Mouse (Mus musculus) stomach, postnatal 0 days (tissue): ENCODE results near the gene Ndufb4. TPM values are rescaled to one million over a fixed set of nuclear protein-coding genes. Genes with fewer than 3 reads are reported as not detected.

Source experiments
- ATAC-seq: fragments of 200-750 bp; cut with Nextera tagmentation; 2 replicates; pipeline ENCODE4 v1.8.0; 2017; ENCODE audit not compliant: low FRiP score, low TSS enrichment
- DNase-seq: peaks from one replicate; pipeline ENCODE4 v3.0.0-alpha.2; 2016; ENCODE audit warnings: low spot score
- H3K27ac ChIP-seq: fragments of 300-500 bp; sonication (generic); replicated peaks from 2 replicates; pipeline ENCODE4 v1.5.1; 2014; ENCODE audit warnings: mild to moderate bottlenecking, control low read depth
- H3K27me3 ChIP-seq: fragments of 300-500 bp; sonication (generic); 2 replicates; pipeline ENCODE4 v1.6.1; 2014; ENCODE audit warnings: low read length; ENCODE audit not compliant: control insufficient read depth, insufficient read depth
- H3K36me3 ChIP-seq: fragments of 300-500 bp; sonication (generic); 2 replicates; pipeline ENCODE4 v1.6.1; 2014; ENCODE audit warnings: low read length, mixed read lengths; ENCODE audit not compliant: control insufficient read depth, insufficient read depth
- H3K4me1 ChIP-seq: fragments of 300-500 bp; sonication (generic); replicated peaks from 2 replicates; pipeline ENCODE4 v1.6.1; 2014; ENCODE audit warnings: antibody characterized with exemption; ENCODE audit not compliant: control insufficient read depth, insufficient read depth
- H3K4me2 ChIP-seq: fragments of 300-500 bp; sonication (generic); replicated peaks from 2 replicates; pipeline ENCODE4 v1.6.1; 2014; ENCODE audit warnings: low read depth, mild to moderate bottlenecking, control low read depth, moderate library complexity
- H3K4me3 ChIP-seq: fragments of 300-500 bp; sonication (generic); 2 replicates; pipeline ENCODE4 v1.5.1; 2014; ENCODE audit warnings: low read depth, low read length, control low read depth
- H3K9ac ChIP-seq: fragments of 300-500 bp; sonication (generic); 2 replicates; pipeline ENCODE4 v1.6.1; 2014; ENCODE audit warnings: mild to moderate bottlenecking, low read length, control low read depth, mixed read lengths
- H3K9me3 ChIP-seq: fragments of 300-500 bp; sonication (generic); 2 replicates; pipeline ENCODE4 v1.6.1; 2016; ENCODE audit warnings: low read length; ENCODE audit not compliant: control insufficient read depth
- CTCF ChIP-seq: IDR thresholded peaks from 2 replicates; pipeline ENCODE4 v1.5.1; 2016; ENCODE audit warnings: antibody characterized with exemption, low read depth, mild to moderate bottlenecking, moderate library complexity
- EP300 ChIP-seq: optimal IDR thresholded peaks from 2 replicates; pipeline ENCODE3; 2016; ENCODE audit warnings: antibody characterized with exemption
- WGBS: fragments of 180-500 bp; shearing (Covaris S2); extraction: QIAGEN DNeasy Blood & Tissue Kit; methylation state at CpG from one replicate; pipeline ENCODE4 v1.1.7; 2014; 5-methylcytosine and 5-hydroxymethylcytosine counted together
- polyA plus RNA-seq: library from polyadenylated mRNA; unstranded; fragments of >200 nt; fragmentation: Nextera tagmentation; extraction: Ambion mirVana; gene quantifications from 2 replicates; pipeline ENCODE4 v1.2.1, GENCODE M21; 2015

Ndufb4 gene
- polyA plus RNA-seq, 1 experiment from 2014 or later, result 119 TPM

GRCm38 (mm10) chr16:37616104-37616503 lies 38.1 kb downstream of the Ndufb4 start:
- Histone ChIP-seq H3K9ac (no peak overlapping the region), H3K4me2 (no peak overlapping the region), H3K4me3 (no peak overlapping the region), H3K27me3 (no peaks in the 10 kb centered on the region), H3K36me3 (no peaks in the 10 kb centered on the region), H3K27ac (no peak overlapping the region), H3K9me3 (no peaks in the 10 kb centered on the region), H3K4me1 (no peaks in the 10 kb centered on the region)
- ATAC-seq, result no peak
- 59% methylated on average over 8 of the region's 8 CpGs for WGBS
- TF ChIP-seq CTCF (no peak), EP300 (no peak)
- no peak for DNase-seq

DNA sequence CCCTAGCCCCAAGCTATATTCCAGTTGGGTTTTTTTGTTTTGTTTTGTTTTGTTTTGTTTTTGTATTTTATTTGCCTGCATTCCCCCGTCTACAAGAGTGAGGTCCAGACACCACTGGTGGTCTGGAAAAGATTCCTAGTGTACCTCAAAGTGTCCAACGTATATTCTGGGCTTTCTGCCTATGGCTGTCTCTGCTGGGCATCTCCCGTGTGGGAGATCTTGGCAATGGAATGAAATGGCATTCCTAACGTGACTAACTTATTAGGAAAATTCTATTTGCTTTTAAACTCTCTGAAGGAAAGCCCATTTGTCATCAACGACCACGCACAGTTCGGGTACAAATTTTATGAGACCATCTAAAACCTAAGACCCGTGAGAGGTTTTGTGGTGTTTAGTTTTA lies 38.8 kb downstream of the Ndufb4 start:
- WGBS, result 44% methylated on average over 8 of the region's 8 CpGs
- Histone ChIP-seq H3K27ac (no peak overlapping the region), H3K9me3 (no peaks in the 10 kb centered on the region), H3K4me3 (no peak overlapping the region), H3K27me3 (no peaks in the 10 kb centered on the region), H3K9ac (no peak overlapping the region), H3K4me2 (no peak overlapping the region), H3K4me1 (no peaks in the 10 kb centered on the region), H3K36me3 (no peaks in the 10 kb centered on the region)
- ATAC-seq (no peak), DNase-seq (no peak)
- TF ChIP-seq EP300 (no peak), CTCF (no peak)

GRCm38 (mm10) chr16:37614540-37614939 lies 39.7 kb downstream of the Ndufb4 start:
- H3K27ac ChIP-seq, result no peak overlapping the region
- H3K9ac ChIP-seq, result no peak overlapping the region
- H3K4me3 ChIP-seq, result no peak overlapping the region
- 89% methylated on average over 9 of the region's 9 CpGs for WGBS
- ATAC-seq, result no peak
- no peaks in the 10 kb centered on the region for H3K4me1 ChIP-seq
- H3K36me3 ChIP-seq, result no peaks in the 10 kb centered on the region
- H3K27me3 ChIP-seq, result no peaks in the 10 kb centered on the region
- H3K4me2 ChIP-seq, result no peak overlapping the region
- no peak for DNase-seq
- no peak for TF ChIP-seq CTCF
- TF ChIP-seq EP300, result no peak
- H3K9me3 ChIP-seq, result no peaks in the 10 kb centered on the region

DNA sequence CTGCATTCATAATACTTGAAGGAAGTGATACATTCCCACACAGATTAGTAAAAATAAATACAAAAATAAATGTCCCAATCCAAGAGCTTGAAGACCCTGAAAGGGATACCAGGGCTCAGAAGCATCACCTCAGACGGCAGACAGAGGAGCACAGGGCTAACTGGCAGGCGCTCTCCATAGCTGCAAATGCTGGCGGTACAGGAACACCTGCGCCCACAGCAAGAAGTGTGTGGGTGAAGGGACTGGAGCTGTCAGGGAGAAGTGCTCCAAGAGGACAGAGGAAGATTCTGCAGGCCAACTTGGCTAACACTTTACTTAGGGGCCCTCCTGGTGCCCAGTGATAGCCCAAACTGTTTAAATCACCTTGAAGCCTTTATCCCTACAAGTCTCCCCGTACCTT lies 42.2 kb downstream of the Ndufb4 start:
- no peaks in the 10 kb centered on the region for H3K4me1 ChIP-seq
- no peaks in the 10 kb centered on the region for H3K9me3 ChIP-seq
- no peaks in the 10 kb centered on the region for H3K36me3 ChIP-seq
- DNase-seq (no peak), ATAC-seq (no peak)
- no peak overlapping the region for H3K27ac ChIP-seq
- H3K9ac ChIP-seq, result no peak overlapping the region
- no peak overlapping the region for H3K4me2 ChIP-seq
- WGBS, result 95% methylated on average over 5 of the region's 5 CpGs
- H3K27me3 ChIP-seq, result no peaks in the 10 kb centered on the region
- no peak for TF ChIP-seq CTCF
- TF ChIP-seq EP300, result no peak
- H3K4me3 ChIP-seq, result no peak overlapping the region

- H3K4me3 ChIP-seq, result no peak overlapping the region
- H3K9me3 ChIP-seq, result no peaks in the 10 kb centered on the region
- H3K4me1 ChIP-seq, result no peaks in the 10 kb centered on the region
- no peaks in the 10 kb centered on the region for H3K36me3 ChIP-seq
- H3K9ac ChIP-seq, result no peak overlapping the region
- no peaks in the 10 kb centered on the region for H3K27me3 ChIP-seq
- DNase-seq (no peak), ATAC-seq (no peak)
- H3K4me2 ChIP-seq, result no peak overlapping the region
- 79% methylated on average over 7 of the region's 7 CpGs for WGBS
- TF ChIP-seq CTCF, result no peak
- no peak for TF ChIP-seq EP300
- H3K27ac ChIP-seq, result no peak overlapping the region
These were observed 43.2 kb downstream of the Ndufb4 start for GRCm38 (mm10) chr16:37611072-37611471.

DNA sequence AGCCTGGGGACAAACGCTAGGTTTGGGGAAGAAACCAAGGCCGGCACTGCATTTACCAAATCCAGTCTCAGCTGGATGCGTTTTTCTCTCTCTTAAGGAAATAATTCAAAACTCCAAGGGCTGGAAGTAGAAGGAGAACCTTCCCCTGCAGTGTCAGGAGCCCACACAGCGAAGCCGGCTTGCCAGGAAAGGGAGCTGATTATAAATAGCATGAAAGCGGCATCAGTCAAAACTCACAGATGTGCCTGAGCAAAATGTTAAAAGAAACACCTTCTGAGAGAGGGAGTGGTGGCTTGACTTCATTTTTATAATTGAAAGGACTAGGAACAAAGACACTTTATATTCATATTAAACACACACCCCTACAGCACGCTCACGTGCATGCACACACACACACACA lies 43.9 kb downstream of the Ndufb4 start:
- H3K36me3 ChIP-seq, result no peaks in the 10 kb centered on the region
- WGBS, result 77% methylated on average over 8 of the region's 8 CpGs
- no peak for ATAC-seq

More for the DNA sequence above, 43.9 kb downstream of the Ndufb4 start:
- Histone ChIP-seq H3K4me1 (no peaks in the 10 kb centered on the region), H3K4me3 (no peak overlapping the region), H3K9me3 (no peaks in the 10 kb centered on the region), H3K27ac (no peak overlapping the region), H3K4me2 (no peak overlapping the region), H3K27me3 (no peaks in the 10 kb centered on the region), H3K9ac (no peak overlapping the region)
- DNase-seq, result no peak
- TF ChIP-seq EP300, result no peak
- no peak for TF ChIP-seq CTCF
